In genomic region chr16:52031712-52032251, GRCm38 (mm10) we compare ENCODE assay signal across 8 mouse cellular contexts. TPM values are rescaled to one million over a fixed set of nuclear protein-coding genes. Genes with fewer than 3 reads are reported as not detected.
A peak's percentile ranks its signal among the peaks of the same experiment; 100 is the strongest.
DNase-seq lines count a peak whose midpoint lies in the region; ATAC-seq lines count a peak whose summit lies in the region.

No protein-coding gene starts in this region.

- H3K9ac ChIP-seq in embryonic facial prominence, embryonic 13.5 days, result peak overlapping the region; percentile 92
- peak overlapping the region; percentile 95 for H3K9ac ChIP-seq in limb, embryonic 13.5 days
- H3K9ac ChIP-seq in midbrain, embryonic 15.5 days, result peak overlapping the region; percentile 82

- no peaks in the 10 kb centered on the region for H3K27me3 ChIP-seq in embryonic facial prominence, embryonic 13.5 days
- H3K27me3 ChIP-seq in limb, embryonic 13.5 days, result no peaks in the 10 kb centered on the region
- no peaks in the 10 kb centered on the region for H3K27me3 ChIP-seq in midbrain, embryonic 15.5 days (replicated peaks)

- peaks cover 28% of the 10 kb centered on the region for H3K36me3 ChIP-seq in embryonic facial prominence, embryonic 13.5 days
- H3K36me3 ChIP-seq in limb, embryonic 13.5 days, result peaks cover 26% of the 10 kb centered on the region
- H3K36me3 ChIP-seq in midbrain, embryonic 15.5 days (replicated peaks), result 0 out of 2 replicates have a peak, but pooled peaks cover 5% of the 10 kb centered on the region

- WGBS in embryonic facial prominence, embryonic 13.5 days, result 0% methylated on average over 37 of the region's 37 CpGs
- WGBS in limb, embryonic 13.5 days, result 0% methylated on average over 36 of the region's 37 CpGs
- WGBS in midbrain, embryonic 15.5 days, result 0% methylated on average over 37 of the region's 37 CpGs

- H3K27ac ChIP-seq in embryonic facial prominence, embryonic 13.5 days, result peak overlapping the region; percentile 96
- peak overlapping the region; percentile 96 for H3K27ac ChIP-seq in limb, embryonic 13.5 days
- H3K27ac ChIP-seq in midbrain, embryonic 15.5 days, result peak overlapping the region; percentile 95

- H3K9me3 ChIP-seq in embryonic facial prominence, embryonic 13.5 days, result no peaks in the 10 kb centered on the region
- H3K9me3 ChIP-seq in limb, embryonic 13.5 days, result no peaks in the 10 kb centered on the region
- H3K9me3 ChIP-seq in midbrain, embryonic 15.5 days, result no peaks in the 10 kb centered on the region

- H3K4me1 ChIP-seq in embryonic facial prominence, embryonic 13.5 days, result peaks cover 33% of the 10 kb centered on the region
- H3K4me1 ChIP-seq in limb, embryonic 13.5 days, result peaks cover 44% of the 10 kb centered on the region
- peaks cover 44% of the 10 kb centered on the region for H3K4me1 ChIP-seq in midbrain, embryonic 15.5 days

- peak overlapping the region; percentile 66 for H3K4me2 ChIP-seq in embryonic facial prominence, embryonic 13.5 days
- H3K4me2 ChIP-seq in limb, embryonic 13.5 days (replicated peaks), result peak overlapping the region; percentile 68
- peak overlapping the region; percentile 59 for H3K4me2 ChIP-seq in midbrain, embryonic 15.5 days

- peak; percentile 90 for DNase-seq in 3T3-L1 (ENCODE audit: low read depth, low spot score)
- DNase-seq in adrenal gland, postnatal 4 days (ENCODE audit: low spot score in 2 of 2), result peak; percentile 84 to 88
- DNase-seq in heart, adult 8-10 months (ENCODE audit: low spot score), result peak; percentile 96
- peak; percentile 94 for DNase-seq in kidney, adult 9 months
- peak; percentile 53 to 62 for DNase-seq in spleen, postnatal 14 days (ENCODE audit: low spot score in 2 of 2)

- peak; percentile 75 for ATAC-seq in embryonic facial prominence, embryonic 13.5 days (ENCODE audit: insufficient number of reproducible peaks, insufficient read depth, low FRiP score, low TSS enrichment, low read depth)
- peak; percentile 76 for ATAC-seq in limb, embryonic 13.5 days (ENCODE audit: low FRiP score, low read depth)
- peak; percentile 82 for ATAC-seq in midbrain, embryonic 15.5 days (replicated peaks)

- peak overlapping the region; percentile 85 for H3K4me3 ChIP-seq in embryonic facial prominence, embryonic 13.5 days
- H3K4me3 ChIP-seq in limb, embryonic 13.5 days, result peak overlapping the region; percentile 92
- peak overlapping the region; percentile 82 for H3K4me3 ChIP-seq in midbrain, embryonic 15.5 days

RNA-seq across cellular contexts. Expression of gene Cblb, which starts 0.8 kb away (rescaled TPM):
- 10 to 100 TPM; 24.4 to 27.1 TPM for total RNA-seq in adrenal gland, postnatal 4 days (2021)
- 16.4 and 18.1 TPM in 2 replicates for polyA plus RNA-seq in embryonic facial prominence, embryonic 13.5 days (2015; fragmentation: Nextera tagmentation; extraction: Ambion mirVana)
- 10 to 100 TPM; 11.4 to 14.4 (median 12.7) TPM for total RNA-seq in heart, adult 8-10 months (2022)
- 15.3 and 15.5 TPM in 2 replicates for polyA plus RNA-seq in limb, embryonic 13.5 days (2015; fragmentation: Nextera tagmentation; extraction: Ambion mirVana)
- polyA plus RNA-seq in midbrain, embryonic 15.5 days (2015; fragmentation: Nextera tagmentation; extraction: Ambion mirVana), result 12.4 and 14.5 TPM in 2 replicates

Comparison
In these comparisons a context has a peak if more than half of its experiments do, and no peak if none do; other contexts are left out.
1. Peak in every context shown above with its lines: DNase-seq, ATAC-seq, H3K4me3 ChIP-seq and H3K27ac ChIP-seq.